Mouse (Mus musculus) inflammation-experienced regulatory T-cells, adult 16 weeks (primary cell): ENCODE measurements around the gene Glb1l2. TPM values are rescaled to one million over a fixed set of nuclear protein-coding genes. Genes with fewer than 3 reads are reported as not detected.

Experiments
- polyA plus RNA-seq: library from polyadenylated mRNA; unstranded; fragments of 100-300 nt; shearing (Covaris generic); gene quantifications from one replicate; pipeline ENCODE4 v1.2.1, GENCODE M21; 2017

Gene Glb1l2
- not detected for polyA plus RNA-seq

DNA sequence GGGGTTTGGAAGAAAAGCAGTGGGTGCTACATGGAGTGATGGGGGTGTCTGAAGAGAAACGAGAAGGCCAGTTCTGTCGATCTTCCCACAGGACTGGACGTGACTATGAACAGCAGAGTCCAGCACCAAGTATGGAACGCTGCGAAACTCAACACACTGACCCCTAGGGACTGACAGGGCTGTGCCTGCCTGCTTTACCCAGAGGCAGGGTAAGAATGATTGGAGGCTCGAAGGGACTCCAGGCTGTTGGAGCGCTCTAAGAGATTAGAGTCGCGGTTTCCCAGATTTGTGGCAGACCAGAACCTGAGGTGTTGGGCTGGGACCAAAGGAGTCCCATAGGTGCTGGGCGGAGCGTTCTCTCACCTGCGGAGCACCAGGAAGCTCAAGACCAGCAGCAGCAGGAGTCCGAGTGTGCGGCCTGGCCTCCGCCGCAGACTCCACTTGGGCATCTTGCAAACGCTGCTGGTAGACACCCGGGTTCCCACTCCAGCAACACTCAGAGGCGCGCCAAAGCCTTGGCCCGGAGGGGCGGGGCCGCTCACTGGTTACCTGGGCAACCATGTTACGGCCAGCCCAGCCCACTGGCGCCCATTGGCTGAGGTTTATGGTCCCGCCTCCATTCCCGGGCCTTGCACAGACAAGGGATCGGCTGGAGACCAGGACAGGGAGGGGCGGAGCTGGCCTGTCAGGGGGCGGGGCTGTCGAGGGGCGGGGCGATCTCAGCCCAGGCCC is at the start of gene Glb1l2:
TSS of gene Glb1l2 (minus strand) at position 534 of the 732 bp plus-strand sequence.

DNA sequence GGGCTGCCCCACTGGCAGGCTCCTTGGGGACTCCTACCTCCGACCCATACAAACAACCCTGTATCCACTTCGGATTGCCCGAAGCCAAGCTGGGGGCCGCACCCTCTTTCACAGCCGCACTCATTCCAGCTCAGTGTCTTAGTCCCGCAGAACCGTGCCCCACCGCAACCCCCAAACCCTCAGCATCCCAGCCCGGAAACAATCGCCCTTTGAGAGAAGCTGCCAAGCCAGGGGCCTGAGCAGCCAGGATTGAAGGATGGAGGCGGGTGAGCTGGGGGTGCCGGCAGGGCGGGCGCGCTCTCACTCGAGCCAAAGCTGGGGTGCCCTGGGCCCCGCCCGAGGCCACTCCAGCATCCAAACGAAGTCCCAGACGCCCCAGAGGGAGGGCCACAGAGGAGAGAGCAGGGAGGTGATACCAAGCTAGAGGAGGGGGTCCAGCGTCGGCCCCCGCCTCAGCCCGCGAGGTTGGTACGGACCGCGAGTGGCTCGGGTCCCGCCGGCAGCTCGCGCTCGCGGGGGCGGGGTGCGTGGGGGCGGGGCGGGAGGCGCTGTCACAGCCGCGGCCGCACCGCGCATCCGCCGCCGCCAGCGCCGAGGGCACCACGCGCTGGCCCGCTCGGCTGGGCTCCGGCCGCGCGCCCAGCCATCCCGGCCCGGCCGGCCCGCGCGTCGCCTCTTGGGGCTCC is 72.9 kb downstream of the Glb1l2 start, which contains the start of gene B3gat1:
TSS of gene B3gat1 (plus strand) at position 523 of the 686 bp plus-strand sequence.

Other genes with a start within 250 kb of the Glb1l2 start
- not detected for gene B3gat1, start 72.7 kb downstream of the Glb1l2 start, polyA plus RNA-seq
- not detected for gene Glb1l3, start 54.4 kb upstream of the Glb1l2 start, polyA plus RNA-seq
- not detected for gene Gm1110, start 116.6 kb upstream of the Glb1l2 start, polyA plus RNA-seq
- 41.0 TPM for gene Acad8, start 193.1 kb upstream of the Glb1l2 start, polyA plus RNA-seq
- gene Thyn1, start 193.2 kb upstream of the Glb1l2 start, polyA plus RNA-seq = 87.1 TPM
- gene Vps26b, start 223.6 kb upstream of the Glb1l2 start, polyA plus RNA-seq = 22.2 TPM
- gene Ncapd3, start 223.7 kb upstream of the Glb1l2 start, polyA plus RNA-seq = 46.8 TPM